Mouse (Mus musculus) CH12.LX (cell line): ENCODE results near the gene Tulp4. TPM values are rescaled to one million over a fixed set of nuclear protein-coding genes. Genes with fewer than 3 reads are reported as not detected.

Source experiments
- DNase-seq: peaks from one replicate; pipeline ENCODE4 v3.0.0-alpha.2; 2013; ENCODE audit errors: extremely low read depth
- H3K27ac ChIP-seq: 2 replicates; pipeline ENCODE4 v1.5.1; 2012; ENCODE audit warnings: low read depth, mild to moderate bottlenecking, control low read depth, moderate library complexity; ENCODE audit not compliant: insufficient read depth
- H3K27me3 ChIP-seq: replicated peaks from 2 replicates; pipeline ENCODE3; 2012; ENCODE audit warnings: inconsistent platforms
- H3K36me3 ChIP-seq, 2 experiments: replicated peaks in 1 of 2; 2 replicates each; pipeline versions ENCODE3 to v1.6.1; 2012; ENCODE audit warnings: inconsistent platforms in 1 of 2, low read length in 1 of 2, mild to moderate bottlenecking in 1 of 2, mixed read lengths in 1 of 2, moderate library complexity in 1 of 2; ENCODE audit not compliant: control insufficient read depth in 1 of 2, insufficient read depth in 1 of 2
- H3K4me1 ChIP-seq, 2 experiments: 2 replicates each; pipeline ENCODE4 v1.6.1; 2012; ENCODE audit warnings: inconsistent platforms in 1 of 2, moderate library complexity in 1 of 2; ENCODE audit not compliant: insufficient read depth in 2 of 2, control insufficient read depth in 1 of 2
- H3K4me2 ChIP-seq: 2 replicates; pipeline ENCODE4 v1.6.1; 2012; ENCODE audit warnings: low read depth, mild to moderate bottlenecking, control low read depth; ENCODE audit not compliant: poor library complexity, insufficient read depth, severe bottlenecking
- H3K4me3 ChIP-seq, 3 experiments: fragments of 150-350 bp in 1 of 3; sonication (generic) in 1 of 3; replicated peaks in 1 of 3; 2 replicates each; pipeline versions ENCODE3 to v1.5.1; 2011 to 2012; ENCODE audit warnings: low read depth in 2 of 3, low read length in 2 of 3, mild to moderate bottlenecking in 2 of 3, moderate library complexity in 2 of 3, control low read depth in 1 of 3, improper control_type of control experiment in 1 of 3, inconsistent platforms in 1 of 3, mixed read lengths in 1 of 3; ENCODE audit not compliant: poor library complexity in 1 of 3
- H3K79me2 ChIP-seq: replicated peaks from 2 replicates; pipeline ENCODE4 v1.6.1; 2012; ENCODE audit warnings: mild to moderate bottlenecking, moderate library complexity; ENCODE audit not compliant: control insufficient read depth, poor library complexity, insufficient read depth, severe bottlenecking; ENCODE audit errors: extremely low read depth
- H3K9ac ChIP-seq: 2 replicates; pipeline ENCODE4 v1.6.1; 2012; ENCODE audit warnings: low read depth, mild to moderate bottlenecking, control low read depth, moderate library complexity; ENCODE audit not compliant: insufficient read depth
- H3K9me3 ChIP-seq: replicated peaks from 2 replicates; pipeline ENCODE3; 2012; ENCODE audit warnings: low read length, inconsistent platforms, mixed read lengths
- BHLHE40 ChIP-seq: IDR thresholded peaks from 2 replicates; pipeline ENCODE4 v1.6.1; 2011; ENCODE audit warnings: mild to moderate bottlenecking, low read depth, low read length, improper control_type of control experiment
- CHD1 ChIP-seq: IDR thresholded peaks from 2 replicates; pipeline ENCODE4 v1.6.1; 2012; ENCODE audit warnings: low read depth, low read length, improper control_type of control experiment, inconsistent platforms
- CTCF ChIP-seq, 2 experiments: IDR thresholded peaks in 1 of 2; conservative IDR thresholded peaks in 1 of 2; 2 replicates each; pipeline ENCODE4 v1.5.1; 2011 to 2012; ENCODE audit warnings: low read depth in 2 of 2, low read length in 2 of 2, improper control_type of control experiment in 1 of 2, inconsistent platforms in 1 of 2, mild to moderate bottlenecking in 1 of 2, moderate library complexity in 1 of 2
- E2F4 ChIP-seq: IDR thresholded peaks from 2 replicates; pipeline ENCODE4 v1.6.1; 2011; ENCODE audit warnings: low read depth, low read length, improper control_type of control experiment; ENCODE audit not compliant: insufficient replicate concordance
- IRF4 ChIP-seq: IDR thresholded peaks from 2 replicates; pipeline ENCODE4 v1.6.1; 2014; ENCODE audit warnings: low read depth, mild to moderate bottlenecking, inconsistent platforms, low read length, improper control_type of control experiment
- JUND ChIP-seq: conservative IDR thresholded peaks from 2 replicates; pipeline ENCODE4 v1.6.1; 2011; ENCODE audit warnings: low read depth, low read length, improper control_type of control experiment
- KAT2A ChIP-seq: IDR thresholded peaks from 2 replicates; pipeline ENCODE4 v1.6.1; 2012; ENCODE audit warnings: low read length, improper control_type of control experiment, inconsistent platforms; ENCODE audit not compliant: insufficient replicate concordance
- MAX ChIP-seq: IDR thresholded peaks from 2 replicates; pipeline ENCODE4 v1.6.1; 2011; ENCODE audit warnings: low read length, improper control_type of control experiment
- NELFE ChIP-seq: IDR thresholded peaks from 2 replicates; pipeline ENCODE4 v1.6.1; 2011; ENCODE audit warnings: low read depth, low read length, improper control_type of control experiment
- NRF1 ChIP-seq: IDR thresholded peaks from 2 replicates; pipeline ENCODE4 v1.6.1; 2014; ENCODE audit warnings: low read depth, mild to moderate bottlenecking, inconsistent platforms, low read length, improper control_type of control experiment, moderate library complexity
- RAD21 ChIP-seq: IDR thresholded peaks from 2 replicates; pipeline ENCODE4 v1.6.1; 2011; ENCODE audit warnings: low read depth, mild to moderate bottlenecking, low read length, improper control_type of control experiment, moderate library complexity
- SMC3 ChIP-seq: IDR thresholded peaks from 2 replicates; pipeline ENCODE4 v1.6.1; 2011; ENCODE audit warnings: low read depth, low read length, improper control_type of control experiment
- UBTF ChIP-seq: IDR thresholded peaks from 2 replicates; pipeline ENCODE4 v1.6.1; 2012; ENCODE audit warnings: low read depth, mild to moderate bottlenecking, inconsistent platforms, low read length, improper control_type of control experiment, moderate library complexity
- USF1 ChIP-seq: IDR thresholded peaks from 2 replicates; pipeline ENCODE4 v1.6.1; 2014; ENCODE audit warnings: low read depth, mild to moderate bottlenecking, inconsistent platforms, low read length, improper control_type of control experiment
- ZC3H11A ChIP-seq: IDR thresholded peaks from 2 replicates; pipeline ENCODE4 v1.6.1; 2012; ENCODE audit warnings: low read depth, mild to moderate bottlenecking, inconsistent platforms, low read length, improper control_type of control experiment
- ZMIZ1 ChIP-seq: IDR thresholded peaks from 2 replicates; pipeline ENCODE4 v1.6.1; 2012; ENCODE audit warnings: low read depth, mild to moderate bottlenecking, inconsistent platforms, low read length, improper control_type of control experiment
- ZNF384 ChIP-seq: IDR thresholded peaks from 2 replicates; pipeline ENCODE4 v1.6.1; 2012; ENCODE audit warnings: low read depth, low read length, improper control_type of control experiment, inconsistent platforms
- dilution Hi-C: fragments of 300-500 bp; cut with MboI; formaldehyde crosslinking; loops from 2 replicates; pipeline ENCODE4 v1.14.3; 2020; ENCODE audit warnings: low sequenced_read_pairs; ENCODE audit not compliant: extremely low pct_unique_long_range_greater_than_20kb, extremely low pct_ligation_motif_present
- in situ Hi-C: fragments of 300-500 bp; cut with MboI; formaldehyde crosslinking; loops from 3 replicates; pipeline ENCODE4 v1.14.3; 2019; ENCODE audit warnings: low sequenced_read_pairs, low pct_ligation_motif_present, low pct_unique_long_range_greater_than_20kb, mixed read lengths
- polyA plus RNA-seq: library from polyadenylated mRNA; unstranded; fragments of >175 nt; gene quantifications from 2 replicates; pipeline ENCODE4 v1.2.1, GENCODE M21; 2012; ENCODE audit warnings: low read depth; ENCODE audit not compliant: insufficient read length
- total RNA-seq, 2 experiments: library from RNA; depleted of rRNA; stranded (reverse); fragments of 300-350 nt in 1 of 2; fragments of >200 nt in 1 of 2; gene quantifications; 2 replicates each; pipeline ENCODE4 v1.2.3; 2012 to 2014

The Tulp4 gene
- total and polyA plus RNA-seq, 3 experiments: 7.8 to 50.7 (median 33.6) TPM

DNA sequence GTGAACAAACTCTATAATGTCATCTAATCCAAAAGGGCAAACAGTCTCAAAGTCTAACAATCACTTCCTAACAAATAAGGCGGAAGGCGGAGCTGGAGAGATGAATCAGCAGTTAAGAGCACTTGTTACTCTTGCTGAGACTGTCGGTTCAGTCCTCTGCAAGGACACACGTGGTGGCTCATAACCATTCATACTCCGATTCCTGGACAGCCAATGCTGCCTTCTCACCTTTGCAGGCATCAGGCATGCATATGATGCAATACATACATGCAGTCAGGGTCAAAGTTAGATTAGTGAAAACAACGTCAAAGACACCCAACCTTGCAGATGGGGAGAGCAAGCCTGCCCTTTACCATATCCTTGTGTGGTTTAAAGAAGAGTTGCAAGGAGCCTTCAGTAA, 14.6 kb upstream of the Tulp4 start:
- peaks cover 1% of the 10 kb centered on the region for H3K9me3 ChIP-seq
- in situ Hi-C loops (no loop called here), dilution Hi-C loops (no loop called here)
- DNase-seq: no peak
- H3K27ac ChIP-seq: no peak overlapping the region
- H3K36me3 ChIP-seq: peaks cover 14 to 53% of the 10 kb centered on the region in 2 experiments
- TF ChIP-seq IRF4 (no peak), RAD21 (no peak), ZMIZ1 (no peak), NRF1 (no peak), ZNF384 (no peak), NELFE (no peak), CTCF (conservative IDR thresholded peaks at IDR 0.05 in 1 of 2, IDR thresholded peaks at IDR 0.05 in 1 of 2; ENCODE audit: low read depth in 2 of 2, low read length in 2 of 2) (no peak), USF1 (no peak), JUND (no peak), BHLHE40 (no peak), KAT2A (no peak), MAX (no peak)
- H3K4me2 ChIP-seq: no peak overlapping the region
- H3K27me3 ChIP-seq: no peaks in the 10 kb centered on the region
- no peaks in the 10 kb centered on the region for H3K79me2 ChIP-seq
- H3K4me3 ChIP-seq: no peak overlapping the region
- H3K4me1 ChIP-seq: no peaks in the 10 kb centered on the region
- H3K9ac ChIP-seq: no peak overlapping the region

DNA sequence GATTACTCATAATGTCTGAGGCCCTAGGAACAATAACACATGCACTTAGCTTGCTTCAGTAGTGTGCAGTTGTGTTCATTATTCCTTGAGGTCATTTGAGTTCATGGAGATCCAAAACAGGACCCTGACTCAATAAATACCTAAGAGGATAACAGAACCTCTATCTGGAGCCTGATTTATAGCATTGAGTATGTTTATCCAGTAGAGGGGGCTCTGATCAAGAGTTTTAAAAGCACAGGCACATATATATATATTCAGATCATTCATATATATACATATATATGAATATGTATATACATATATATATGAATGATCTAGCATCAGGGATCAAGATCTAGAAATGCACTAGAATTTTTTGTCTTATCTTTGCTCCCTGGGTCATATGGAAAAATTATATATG, 10.7 kb upstream of the Tulp4 start:
- H3K4me1 ChIP-seq: no peaks in the 10 kb centered on the region
- H3K27ac ChIP-seq: no peak overlapping the region
- dilution Hi-C loops: no loop called here
- H3K9ac ChIP-seq: no peak overlapping the region
- in situ Hi-C loops: no loop called here
- H3K27me3 ChIP-seq: no peaks in the 10 kb centered on the region
- no peak overlapping the region for H3K4me2 ChIP-seq
- TF ChIP-seq ZNF384 (no peak), CTCF (conservative IDR thresholded peaks at IDR 0.05 in 1 of 2, IDR thresholded peaks at IDR 0.05 in 1 of 2; ENCODE audit: low read depth in 2 of 2, low read length in 2 of 2) (peak in 1 of 2 experiments; percentile 21; a peak in 1 of 4 replicates), RAD21 (peak; percentile 14), NELFE (no peak), UBTF (no peak)
- peaks cover 5 to 28% of the 10 kb centered on the region in 2 experiments for H3K36me3 ChIP-seq
- H3K4me3 ChIP-seq: no peak overlapping the region
- no peak for DNase-seq
- H3K9me3 ChIP-seq: peaks cover 1% of the 10 kb centered on the region
- no peaks in the 10 kb centered on the region for H3K79me2 ChIP-seq

DNA sequence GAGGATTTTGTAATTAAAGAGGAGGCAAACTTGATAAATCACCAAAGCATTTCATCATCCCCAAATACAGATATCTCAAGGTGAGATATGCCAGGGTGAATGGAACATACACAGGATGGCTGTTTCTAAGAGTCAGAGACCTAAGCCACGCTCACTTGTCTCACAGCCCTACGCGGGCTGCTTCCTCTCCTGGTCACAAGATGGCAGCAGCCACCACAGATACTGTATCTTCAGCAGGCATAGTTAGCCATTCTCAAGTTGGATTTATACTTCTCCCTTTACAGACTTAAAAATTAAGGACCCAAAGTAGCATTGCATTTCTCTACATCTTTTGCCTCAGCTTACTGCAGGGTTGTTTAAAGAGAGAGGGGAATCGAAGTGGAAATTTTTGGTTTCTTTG, 8.4 kb upstream of the Tulp4 start:
- H3K4me2 ChIP-seq: no peak overlapping the region
- dilution Hi-C loops (no loop called here), in situ Hi-C loops (no loop called here)
- no peak overlapping the region for H3K9ac ChIP-seq
- H3K4me3 ChIP-seq: no peak overlapping the region
- H3K4me1 ChIP-seq: no peaks in the 10 kb centered on the region
- TF ChIP-seq JUND (no peak), RAD21 (peak; percentile 92), SMC3 (peak; percentile 77), E2F4 (no peak), CHD1 (no peak), CTCF (conservative IDR thresholded peaks at IDR 0.05 in 1 of 2, IDR thresholded peaks at IDR 0.05 in 1 of 2; ENCODE audit: low read depth in 2 of 2, low read length in 2 of 2) (peak; percentile 68 to 84), ZC3H11A (0 out of 2 replicates have a peak, but pooled peaks have one; percentile 16)
- no peaks in the 10 kb centered on the region for H3K79me2 ChIP-seq
- H3K27ac ChIP-seq: no peak overlapping the region
- H3K27me3 ChIP-seq: no peaks in the 10 kb centered on the region
- peak; percentile 37 for DNase-seq
- H3K36me3 ChIP-seq: peaks cover 0 to 9% of the 10 kb centered on the region in 2 experiments
- H3K9me3 ChIP-seq: peaks cover 1% of the 10 kb centered on the region
